Mouse (Mus musculus): ENCODE results near the gene Tnfsf10.
"Not testable (repeated sequence)": the region's sequence is repeated elsewhere in the genome, so short reads cannot be mapped to it uniquely, and the experiment has no call there.

The Tnfsf10 gene

DNA sequence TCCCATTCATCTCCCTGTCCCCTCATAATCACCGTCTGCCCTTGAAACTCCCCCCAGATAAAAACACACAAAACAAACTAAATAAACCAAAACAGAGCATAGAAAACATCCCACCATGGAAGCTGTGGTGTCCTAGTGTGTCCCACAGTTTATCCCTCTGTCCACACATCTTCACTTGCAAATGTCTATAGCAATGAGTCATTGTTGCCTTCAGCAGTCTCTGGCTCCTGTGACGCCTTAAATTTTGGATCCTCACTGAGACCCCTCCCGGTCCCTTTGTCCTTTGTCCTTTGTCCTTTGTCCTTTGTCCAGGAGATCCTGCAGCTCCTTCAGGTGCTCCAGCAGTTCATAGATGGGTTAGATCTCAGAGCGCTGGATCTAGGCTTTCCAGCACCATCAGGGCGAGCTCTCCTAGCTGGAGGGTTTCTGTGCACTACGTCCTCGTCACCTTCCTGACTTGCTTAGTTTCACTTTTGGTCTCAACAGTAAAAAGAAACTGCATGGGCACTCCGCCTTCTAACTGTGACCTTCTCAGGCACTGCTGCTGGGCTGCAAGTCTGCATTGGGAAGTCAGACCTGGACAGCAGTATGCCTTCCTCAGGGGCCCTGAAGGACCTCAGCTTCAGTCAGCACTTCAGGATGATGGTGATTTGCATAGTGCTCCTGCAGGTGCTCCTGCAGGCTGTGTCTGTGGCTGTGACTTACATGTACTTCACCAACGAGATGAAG is at the start of gene Tnfsf10:
Gene Tnfsf10 (plus strand): TSS at position 470 of the 729 bp plus-strand sequence.
- peak; percentile 86 for DNase-seq (ENCODE audit: low read depth)

DNA sequence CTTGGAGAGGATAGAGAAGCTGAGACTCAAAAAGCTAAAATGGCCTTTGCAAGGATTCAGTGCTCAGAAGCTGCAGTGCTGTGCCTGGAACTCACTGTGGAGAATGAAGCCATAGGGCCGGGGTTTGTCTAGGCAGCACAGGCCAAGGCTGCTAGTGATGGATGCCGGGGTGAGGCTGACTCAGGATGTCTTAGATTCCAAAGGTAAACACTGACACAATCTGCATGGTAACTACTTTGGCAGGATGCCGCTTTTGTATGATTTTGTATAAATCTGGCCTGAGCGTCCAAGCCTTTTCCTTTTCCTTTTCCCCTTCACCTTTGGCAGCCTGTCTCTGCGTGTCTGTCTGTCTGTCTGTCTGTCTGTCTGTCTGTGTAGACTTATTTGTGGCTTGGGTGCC is 49.5 kb upstream of the Tnfsf10 start:
- no peak for DNase-seq (ENCODE audit: low read depth)

DNA sequence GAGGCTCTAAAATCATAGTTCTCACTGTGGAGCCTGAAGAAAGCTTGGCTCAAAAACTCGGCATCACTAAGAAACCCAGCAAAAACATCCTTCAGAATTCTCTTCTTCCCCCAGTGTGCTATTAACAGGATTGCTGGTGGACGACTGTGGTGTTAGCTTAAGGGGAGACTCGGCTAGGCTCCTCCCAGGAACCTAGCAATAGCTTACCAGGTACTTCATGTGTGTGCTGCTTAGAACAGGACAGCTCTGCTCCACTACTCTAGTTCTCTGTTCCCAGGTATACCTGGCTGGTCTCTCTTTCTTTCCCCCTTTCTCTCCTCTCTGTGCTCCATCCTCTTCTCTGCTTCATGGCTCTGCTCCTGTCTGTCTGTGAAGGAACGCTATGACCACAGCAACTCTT is 48.9 kb upstream of the Tnfsf10 start:
- DNase-seq (ENCODE audit: low read depth), result no peak

DNA sequence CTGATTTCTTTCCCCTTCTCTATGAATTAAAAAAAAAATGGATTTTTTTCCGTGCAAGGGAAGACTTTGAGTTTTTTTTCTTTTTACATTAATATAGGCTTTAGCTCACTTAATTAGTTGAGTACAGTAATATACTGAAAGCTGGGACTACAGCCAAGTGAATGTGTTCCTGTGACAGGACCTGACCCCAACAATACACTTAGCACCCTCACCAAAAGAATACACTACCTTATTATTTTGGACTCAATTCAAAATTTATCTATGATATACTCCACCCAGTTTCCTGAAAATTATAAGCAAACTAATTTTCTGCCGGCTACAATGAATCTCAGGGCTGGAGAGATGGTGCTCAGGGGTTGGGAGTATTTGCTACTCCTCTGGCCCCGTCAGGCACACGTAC is 47.7 kb upstream of the Tnfsf10 start:
- no peak for DNase-seq (ENCODE audit: low read depth)

DNA sequence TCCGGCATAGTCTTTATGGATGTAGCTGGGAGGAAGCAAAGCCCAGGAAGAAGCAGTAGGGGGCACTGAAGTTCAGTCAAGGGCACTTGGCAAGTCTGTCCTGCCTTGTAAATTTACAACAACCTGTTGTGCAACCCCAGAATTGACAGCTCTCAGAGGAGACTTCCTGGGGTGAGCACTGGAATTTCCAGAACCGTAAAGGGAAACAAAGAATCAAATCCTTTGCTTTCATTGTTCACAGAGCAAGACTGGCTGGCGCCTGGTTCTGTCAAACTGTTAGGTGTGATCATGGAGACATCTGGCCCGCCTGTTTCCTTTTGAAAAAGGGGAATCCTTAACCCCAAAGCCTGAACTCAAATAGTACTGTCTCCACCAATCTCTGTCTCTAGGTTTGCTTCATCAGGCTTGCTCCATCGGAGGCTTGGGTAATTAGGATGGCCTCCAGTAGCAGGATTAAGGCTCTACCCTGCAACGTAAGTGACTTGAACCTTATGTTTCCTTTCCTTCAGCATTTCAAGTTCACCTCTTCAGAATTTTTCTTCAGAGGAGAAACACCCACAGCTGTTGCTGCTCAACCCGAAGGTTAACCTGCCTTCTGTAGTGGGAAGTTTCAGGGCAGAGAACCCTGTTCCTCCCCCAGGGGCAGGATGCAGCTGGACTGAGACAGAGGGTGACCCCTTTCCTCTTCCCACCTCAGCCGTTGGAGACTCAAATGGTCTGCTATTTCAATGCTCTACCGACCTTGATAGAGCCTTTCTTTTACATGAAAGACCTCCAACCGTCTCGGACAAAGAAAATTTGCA is 46.5 kb upstream of the Tnfsf10 start:
- DNase-seq (ENCODE audit: low read depth), result peak; percentile 88

DNA sequence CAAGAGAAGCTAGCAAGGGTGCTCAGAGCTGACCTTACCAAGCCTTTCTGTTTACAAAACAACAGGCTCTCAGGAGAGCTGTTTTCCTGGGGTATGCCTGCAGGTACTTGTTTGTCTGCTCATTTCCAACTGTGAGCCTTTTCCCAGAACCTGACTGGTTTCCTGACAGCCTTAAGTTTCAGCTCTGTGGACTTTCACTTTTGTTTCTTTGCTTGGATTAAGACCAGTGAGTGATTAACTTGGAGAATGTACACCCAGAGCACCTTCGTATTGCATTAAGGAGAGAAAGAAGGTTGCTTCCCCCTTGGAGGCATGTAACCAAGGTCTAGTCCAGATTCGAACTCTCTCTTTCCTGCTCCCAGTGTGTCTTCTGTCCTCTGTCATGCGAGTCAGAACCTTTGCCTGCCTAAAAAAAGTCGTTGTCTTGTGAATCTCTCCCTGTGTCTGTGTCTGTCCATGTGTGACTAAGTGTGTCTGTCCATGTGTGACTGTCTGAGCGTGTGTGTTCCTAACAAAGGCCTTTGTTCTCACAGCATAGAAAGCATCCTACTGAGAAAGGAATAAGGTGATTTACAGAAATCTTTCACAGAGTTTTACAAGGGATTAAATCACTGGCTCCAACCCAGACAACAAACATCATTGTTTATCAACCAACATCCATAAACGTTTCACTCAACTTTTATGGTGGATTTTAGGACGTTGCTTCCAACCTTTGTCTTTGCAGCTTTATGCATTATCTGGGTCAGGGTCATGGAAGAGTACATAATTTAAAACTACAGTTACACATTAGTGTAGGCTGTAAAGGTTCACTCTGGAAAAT is 43.7 kb upstream of the Tnfsf10 start:
- no peak for DNase-seq (ENCODE audit: low read depth)

DNA sequence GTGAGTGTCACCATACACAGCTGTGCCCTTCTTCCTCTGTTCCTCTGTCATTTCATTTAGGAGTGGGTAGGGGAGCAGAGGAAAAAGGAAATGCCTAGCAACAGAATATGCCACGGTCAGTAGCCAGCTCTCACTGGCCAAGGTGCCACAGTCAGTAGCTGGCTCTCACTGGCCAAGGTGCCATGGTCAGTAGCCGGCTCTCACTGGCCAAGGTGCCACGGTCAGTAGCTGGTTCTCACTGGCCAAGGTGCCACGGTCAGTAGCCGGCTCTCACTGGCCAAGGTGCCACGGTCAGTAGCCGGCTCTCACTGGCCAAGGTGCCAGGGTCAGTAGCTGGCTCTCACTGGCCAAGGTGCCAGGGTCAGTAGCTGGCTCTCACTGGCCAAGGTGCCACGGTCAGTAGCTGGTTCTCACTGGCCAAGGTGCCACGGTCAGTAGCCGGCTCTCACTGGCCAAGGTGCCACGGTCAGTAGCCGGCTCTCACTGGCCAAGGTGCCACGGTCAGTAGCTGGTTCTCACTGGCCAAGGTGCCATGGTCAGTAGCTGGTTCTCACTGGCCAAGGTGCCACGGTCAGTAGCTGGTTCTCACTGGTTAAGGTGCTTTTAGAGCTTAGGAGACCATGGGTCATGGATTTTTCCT is 37.4 kb upstream of the Tnfsf10 start:
- DNase-seq (ENCODE audit: low read depth), result not testable (repeated sequence)

DNA sequence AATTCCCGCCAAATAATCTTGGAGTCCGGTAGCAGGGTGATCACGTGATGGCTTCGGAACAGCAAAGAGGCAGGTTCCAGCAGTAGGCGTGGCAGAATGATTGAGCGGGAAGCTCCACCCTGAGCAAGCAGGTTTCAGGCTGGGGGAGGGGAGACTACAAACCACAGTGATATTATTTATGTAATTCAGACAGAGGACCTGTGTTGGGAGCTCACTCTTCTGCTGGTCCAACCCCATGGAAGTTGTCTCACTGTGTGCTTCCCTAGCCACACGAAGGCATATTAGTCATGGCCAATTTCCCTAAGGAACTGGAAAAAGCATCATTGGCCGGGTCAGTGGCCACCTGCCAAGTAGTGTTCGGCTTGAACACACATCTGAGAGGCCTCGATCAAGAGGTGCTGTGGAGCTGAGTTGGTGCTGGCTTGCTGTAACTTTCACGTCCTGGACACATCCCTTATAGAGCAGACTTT is 36.5 kb upstream of the Tnfsf10 start:
- no peak for DNase-seq (ENCODE audit: low read depth)

DNA sequence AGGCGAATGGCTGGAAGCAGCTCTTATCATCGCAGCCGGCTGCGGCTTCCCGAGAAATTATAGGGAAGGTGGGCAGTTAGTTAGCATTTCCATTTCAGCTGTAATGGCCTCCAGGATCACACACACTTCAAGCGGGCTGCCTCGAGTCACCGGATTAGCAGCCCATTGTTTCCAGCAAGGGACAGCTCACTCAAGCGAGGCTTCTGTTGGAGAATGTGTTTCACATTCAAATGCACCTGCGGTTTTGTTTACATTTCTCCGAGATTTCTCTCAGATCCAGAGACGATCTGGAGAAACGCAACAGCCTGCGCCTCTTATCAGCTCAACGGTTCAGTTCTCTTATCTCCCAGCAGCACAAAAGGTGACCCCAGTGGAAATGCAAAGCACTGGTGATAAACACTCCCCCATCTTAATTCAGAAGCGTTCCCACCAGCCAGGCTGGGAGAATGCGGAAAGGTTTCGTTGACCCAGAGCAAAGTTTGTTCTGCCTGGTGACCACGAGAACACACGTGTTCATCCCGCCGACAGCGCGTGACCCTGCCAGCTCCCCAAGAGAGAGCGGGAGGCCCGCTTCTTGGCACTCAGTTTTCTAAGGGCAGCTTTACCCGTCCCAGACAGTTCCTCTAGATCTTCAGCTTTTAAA is 33.6 kb upstream of the Tnfsf10 start:
- DNase-seq (ENCODE audit: low read depth), result no peak

DNA sequence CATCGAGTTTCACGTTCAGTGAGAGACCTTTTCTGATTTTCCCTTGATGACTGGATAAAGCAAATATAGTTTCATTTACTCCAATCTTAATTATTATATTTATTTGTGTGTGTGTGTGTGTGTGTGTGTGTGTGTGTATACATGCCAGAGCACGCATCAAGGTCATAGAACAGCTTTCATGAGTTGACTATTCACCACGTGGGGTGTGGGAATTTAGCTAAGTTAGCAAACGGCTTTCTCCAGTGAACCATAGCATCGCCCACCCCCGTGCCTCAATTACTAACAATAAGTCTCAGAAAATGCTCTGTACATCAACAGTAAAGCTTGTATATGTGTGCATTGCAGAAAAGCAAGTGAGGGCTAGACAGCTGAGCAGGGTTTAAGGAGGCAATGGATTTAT is 33.0 kb upstream of the Tnfsf10 start:
- DNase-seq (ENCODE audit: low read depth), result no peak

DNA sequence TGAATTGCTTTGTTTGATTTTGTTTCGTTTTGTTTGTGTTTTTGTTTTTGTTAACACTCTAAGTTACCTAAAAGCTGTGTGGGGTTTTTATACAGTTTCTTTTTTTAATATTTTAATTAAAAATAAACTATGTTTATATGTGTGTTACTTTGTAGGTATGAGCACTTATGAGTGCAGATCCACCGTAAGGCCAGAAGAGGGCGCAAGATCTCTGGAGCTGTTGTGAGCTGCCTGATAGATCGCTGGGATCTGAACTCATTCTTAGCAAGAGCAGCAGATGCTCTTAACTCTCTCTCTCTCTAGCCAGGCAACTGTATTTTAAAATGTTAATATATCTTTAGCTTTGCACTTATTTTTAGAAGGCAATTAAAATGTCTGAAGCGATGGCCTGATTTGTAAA is 32.6 kb upstream of the Tnfsf10 start:
- peak; percentile 57 for DNase-seq (ENCODE audit: low read depth)

DNA sequence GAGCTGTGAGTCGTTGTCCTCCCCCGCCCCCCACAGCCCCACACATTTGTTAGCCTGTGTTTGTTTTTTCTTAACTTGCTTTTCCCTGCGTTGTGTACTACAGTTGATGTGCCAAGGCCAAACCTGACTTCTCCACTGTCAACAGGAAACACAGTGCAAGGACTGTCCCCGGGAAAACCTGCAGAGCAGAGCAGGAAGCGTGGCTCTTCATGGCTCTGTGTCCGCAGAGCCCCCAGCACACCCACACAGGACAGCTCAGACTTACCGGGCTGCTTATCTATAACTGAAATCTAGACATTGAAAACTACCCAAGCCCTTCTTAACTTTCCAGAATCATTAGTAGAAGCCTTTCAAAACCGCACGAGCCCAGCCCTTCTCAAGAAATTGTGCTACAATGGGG is 31.8 kb upstream of the Tnfsf10 start:
- peak; percentile 90 for DNase-seq (ENCODE audit: low read depth)

DNA sequence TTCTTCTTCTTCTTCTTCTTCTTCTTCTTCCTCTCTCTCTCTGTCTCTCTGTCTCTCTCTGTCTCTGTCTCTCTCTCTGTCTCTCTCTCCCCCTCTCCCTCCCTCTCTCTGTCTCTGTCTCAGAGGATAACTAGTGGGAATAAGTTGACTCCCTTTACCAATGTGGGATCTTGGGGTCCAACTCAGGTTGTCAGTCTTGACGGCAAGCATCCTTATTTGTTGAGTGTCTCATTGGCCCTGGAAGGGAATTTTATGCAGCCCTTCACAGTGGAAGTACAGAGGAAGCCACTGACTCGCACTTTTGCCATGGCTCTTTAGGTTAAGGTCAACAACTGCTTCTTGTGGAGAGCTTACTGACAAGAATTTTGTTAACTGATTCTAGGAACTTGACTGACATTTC is 28.5 kb upstream of the Tnfsf10 start:
- no peak for DNase-seq (ENCODE audit: low read depth)

DNA sequence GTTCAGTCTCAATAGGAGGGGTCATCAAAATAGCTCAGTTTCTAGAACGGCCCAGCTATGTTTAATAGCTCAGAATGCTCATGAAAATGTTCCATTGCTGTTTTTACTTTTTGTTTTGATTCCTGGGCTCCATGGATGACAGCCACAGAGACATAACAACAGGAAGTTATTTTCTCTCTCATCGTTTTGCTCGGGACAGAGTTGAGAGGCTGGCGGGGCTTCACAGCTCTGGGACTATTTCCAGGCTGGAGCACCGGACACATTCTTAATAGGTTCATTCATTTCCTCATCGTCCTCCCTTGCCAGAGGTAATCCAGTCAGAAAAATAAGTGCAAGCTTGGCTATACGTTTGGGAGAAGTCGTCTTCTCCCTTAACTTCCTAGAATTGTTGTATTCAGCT is 27.9 kb upstream of the Tnfsf10 start:
- DNase-seq (ENCODE audit: low read depth), result no peak

DNA sequence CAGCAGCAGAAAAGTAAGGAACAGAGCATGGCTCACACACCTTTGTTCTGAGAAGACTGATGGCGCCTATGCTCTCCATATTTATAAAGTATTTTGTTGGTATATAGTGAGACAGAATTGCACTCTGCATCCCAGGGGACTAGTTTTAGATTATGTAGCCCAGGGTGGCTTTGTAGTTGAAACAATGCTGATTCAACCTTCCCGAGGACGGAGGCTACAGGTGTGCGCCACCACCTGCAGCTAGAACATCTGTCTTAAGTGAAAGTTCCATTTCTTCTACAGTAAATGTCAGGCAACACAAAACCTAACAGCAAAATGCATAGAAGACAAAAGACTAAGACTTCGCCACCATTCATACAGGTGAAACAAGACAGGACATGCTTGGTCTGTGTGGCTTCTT is 26.5 kb upstream of the Tnfsf10 start:
- DNase-seq (ENCODE audit: low read depth), result no peak

DNA sequence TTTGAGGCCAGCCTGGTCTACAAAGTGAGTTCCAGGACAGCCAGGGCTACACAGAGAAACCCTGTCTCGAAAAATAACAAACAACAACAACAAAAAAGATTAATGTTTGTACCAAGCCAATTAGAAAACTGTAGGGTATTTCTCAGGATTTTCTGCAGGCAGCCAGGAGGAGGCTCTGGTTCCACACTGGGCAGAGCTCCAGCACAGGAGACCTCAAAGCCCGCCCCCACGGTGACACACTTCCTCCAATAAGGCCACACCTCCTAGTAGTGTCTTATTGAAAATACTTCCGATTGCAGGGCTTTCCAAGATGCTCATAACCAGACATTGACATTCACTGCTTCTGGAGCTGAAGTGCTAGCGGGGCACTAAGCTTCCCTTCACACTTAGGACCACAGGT is 25.9 kb upstream of the Tnfsf10 start:
- peak; percentile 88 for DNase-seq (ENCODE audit: low read depth)

DNA sequence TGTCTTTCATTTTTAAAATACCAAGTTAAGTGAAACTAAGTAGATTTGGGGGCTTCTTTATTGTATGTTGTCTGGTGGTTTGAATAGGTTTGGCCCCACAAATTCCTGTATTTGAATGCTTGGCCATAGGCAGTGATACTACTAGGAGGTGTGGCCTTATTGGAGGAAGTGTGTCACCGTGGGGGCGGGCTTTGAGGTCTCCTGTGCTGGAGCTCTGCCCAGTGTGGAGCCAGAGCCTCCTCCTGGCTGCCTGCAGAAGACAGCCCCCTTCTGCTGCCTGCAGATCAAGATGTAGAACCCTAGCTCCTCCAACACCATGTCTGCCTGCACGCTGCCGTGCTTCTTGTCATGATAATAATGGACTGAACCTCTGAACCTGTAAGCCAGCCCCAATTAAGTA is 25.4 kb upstream of the Tnfsf10 start:
- peak; percentile 90 for DNase-seq (ENCODE audit: low read depth)

DNA sequence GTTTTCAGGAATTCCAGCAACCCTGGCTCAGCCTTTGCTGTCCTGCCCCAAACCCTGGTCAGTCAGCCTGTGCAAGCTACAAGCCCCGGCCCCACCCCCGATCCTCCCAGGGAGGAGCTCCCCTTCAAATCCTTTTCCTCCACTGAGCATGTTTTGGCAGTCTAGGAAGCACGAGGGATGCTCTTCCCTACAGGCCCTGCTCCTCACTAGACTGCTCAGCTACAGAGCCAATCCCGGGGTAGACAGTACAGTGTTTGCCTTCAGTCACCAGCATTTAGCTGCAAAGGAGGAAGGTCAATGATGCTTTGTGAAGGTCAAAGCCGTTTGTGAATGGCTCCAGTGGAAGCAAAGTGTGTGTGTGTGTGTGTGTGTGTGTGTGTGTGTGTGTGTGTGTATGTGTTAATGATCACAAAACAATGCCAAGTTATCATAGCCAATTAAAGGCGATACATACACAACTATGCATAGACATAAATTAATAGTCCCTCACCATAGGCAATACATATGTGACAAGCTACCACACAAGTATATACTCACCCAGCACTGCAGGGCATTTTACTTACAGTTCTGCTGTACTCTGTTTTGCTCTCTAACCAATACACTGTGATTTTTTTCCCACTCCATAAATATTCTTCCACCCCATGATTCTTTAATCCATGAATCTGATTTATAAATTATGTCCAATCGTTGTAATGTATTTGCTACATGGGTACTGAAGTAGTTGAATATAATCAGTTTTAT is 23.0 kb upstream of the Tnfsf10 start:
- no peak for DNase-seq (ENCODE audit: low read depth)

DNA sequence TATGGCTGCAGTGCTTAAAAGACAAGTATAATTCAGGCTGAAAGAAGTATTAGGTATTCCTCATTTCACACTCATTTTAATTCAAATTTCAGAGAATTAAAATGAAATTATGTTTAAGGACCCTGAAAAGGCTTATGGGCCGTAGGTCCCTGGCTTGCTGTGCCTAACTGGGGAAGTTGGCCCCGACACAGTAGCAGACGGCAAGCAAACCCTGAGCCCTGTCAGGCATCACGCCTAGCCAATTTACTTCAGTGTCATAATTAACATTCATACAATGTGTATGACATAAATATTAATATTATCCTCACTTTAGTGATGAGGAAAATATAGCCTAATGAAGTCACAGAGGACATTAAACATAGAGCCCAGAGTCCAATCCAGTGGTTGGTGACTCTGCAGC is 16.4 kb upstream of the Tnfsf10 start:
- DNase-seq (ENCODE audit: low read depth), result no peak

DNA sequence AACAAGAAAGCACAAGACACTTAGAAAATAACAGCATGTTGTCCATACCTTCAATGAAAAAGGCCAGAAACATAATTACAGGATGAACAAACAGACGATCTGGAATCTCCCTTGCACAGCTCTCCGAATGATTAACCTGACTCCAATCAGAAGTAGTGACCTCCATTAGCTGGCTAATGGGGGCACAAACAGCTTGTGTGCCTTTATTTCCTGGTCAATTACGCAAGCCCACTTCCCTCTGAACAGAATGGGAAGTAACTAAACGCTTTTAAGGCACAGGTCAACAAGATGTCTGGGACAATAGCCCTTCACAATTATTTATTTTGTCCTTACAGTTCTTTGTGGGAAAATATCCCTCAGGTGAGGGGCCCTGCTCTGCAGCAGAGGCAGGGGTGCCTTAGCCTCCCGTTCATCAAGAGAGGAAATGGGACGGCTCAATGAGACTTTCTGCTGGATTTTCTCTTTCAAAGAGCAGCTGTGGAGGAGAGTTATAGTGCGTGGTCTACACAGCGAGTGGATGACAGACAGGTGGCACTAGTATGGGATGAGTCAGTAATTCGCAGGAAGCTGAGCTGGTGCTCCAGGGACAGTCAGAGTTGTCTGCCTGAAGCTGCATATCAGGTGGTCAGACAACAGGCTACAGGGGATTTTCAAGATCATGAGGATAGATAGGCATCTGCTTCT is 14.3 kb upstream of the Tnfsf10 start:
- DNase-seq (ENCODE audit: low read depth), result peak; percentile 49
